ENCODE assay signal across 8 mouse cellular contexts in the genomic region with DNA sequence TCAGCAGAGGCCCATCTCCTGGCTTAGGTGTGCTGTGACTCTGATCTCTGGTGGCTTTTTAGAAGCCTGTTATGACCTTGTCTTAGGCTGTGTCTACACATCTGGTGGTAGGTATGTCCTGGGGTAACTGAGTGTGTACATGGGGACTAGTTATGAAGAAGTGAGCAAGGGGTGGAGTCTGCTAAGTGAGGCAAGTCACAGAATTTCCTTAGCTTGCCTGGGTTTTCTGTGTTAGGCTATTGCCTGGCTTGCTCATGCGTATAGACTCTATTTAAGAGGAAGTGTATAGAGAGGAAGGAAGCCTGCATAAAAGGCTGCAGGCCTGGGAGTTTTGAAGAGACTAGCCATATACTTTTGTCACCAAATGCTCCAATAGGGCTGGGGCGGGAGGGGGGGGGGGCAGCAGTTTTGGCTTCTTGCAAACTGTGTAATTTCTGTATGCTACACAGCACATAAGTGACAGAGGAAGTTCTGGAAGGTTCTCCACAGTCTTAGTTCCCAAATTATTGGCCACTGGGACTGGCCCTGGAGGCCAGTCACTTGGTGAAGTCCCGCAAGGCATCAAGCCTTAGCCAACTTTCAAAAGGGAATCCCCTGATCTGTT. TPM values are rescaled to one million over a fixed set of nuclear protein-coding genes. Genes with fewer than 3 reads are reported as not detected.
DNase-seq lines count a peak whose midpoint lies in the region; ATAC-seq and TF ChIP-seq lines count a peak whose summit lies in the region.

No protein-coding gene starts in this region.

- peak overlapping the region; percentile 81 for H3K4me2 ChIP-seq in heart, postnatal 0 days (ENCODE audit: low read depth, low read length)
- peak overlapping the region; percentile 75 for H3K4me2 ChIP-seq in liver, embryonic 16.5 days (ENCODE audit: low read depth, low read length)
- peak overlapping the region; percentile 93 for H3K4me2 ChIP-seq in neural tube, embryonic 15.5 days

- WGBS in heart, postnatal 0 days = 70% methylated on average over 3 of the region's 3 CpGs
- WGBS in liver, embryonic 16.5 days (ENCODE audit: insufficient replicate concordance) = 18% methylated on average over 3 of the region's 3 CpGs
- WGBS in neural tube, embryonic 15.5 days = 58% methylated on average over 3 of the region's 3 CpGs

- H3K9ac ChIP-seq in heart, postnatal 0 days (replicated peaks; ENCODE audit: low read depth, low read length) = no peak overlapping the region
- H3K9ac ChIP-seq in liver, embryonic 16.5 days (ENCODE audit: low read depth, low read length) = peak overlapping the region; percentile 97
- H3K9ac ChIP-seq in neural tube, embryonic 15.5 days (replicated peaks) = no peak overlapping the region

- peaks cover 9% of the 10 kb centered on the region; the same call in 1 of the 2 replicates for H3K4me1 ChIP-seq in brown adipose tissue, adult 24 weeks (ENCODE audit: control insufficient read depth, insufficient read depth, insufficient read length, low read length)
- H3K4me1 ChIP-seq in heart, postnatal 0 days (ENCODE audit: control insufficient read depth, insufficient read depth) = peaks cover 4% of the 10 kb centered on the region; the same call in 1 of the 2 replicates
- H3K4me1 ChIP-seq in liver, embryonic 16.5 days (ENCODE audit: control insufficient read depth, low read depth, low read length) = peaks cover 37% of the 10 kb centered on the region
- peaks cover 12% of the 10 kb centered on the region for H3K4me1 ChIP-seq in neural tube, embryonic 15.5 days

- no peak for DNase-seq in heart, postnatal 0 days (ENCODE audit: low spot score)
- no peak for DNase-seq in right cerebral cortex, postnatal 36 days (ENCODE audit: low spot score in 2 of 2)
- no peak for DNase-seq in left cerebral cortex, postnatal 14 days (ENCODE audit: low spot score in 2 of 2)
- DNase-seq in layer of hippocampus, adult 9-10 months (ENCODE audit: low spot score) = no peak

- TF ChIP-seq EP300 in heart, postnatal 0 days (IDR thresholded peaks at IDR 0.05; ENCODE audit: low read depth) = no peak

- peak; percentile 51 for ATAC-seq in CD4-positive, CD25-positive, alpha-beta regulatory T cell, adult 4 months
- ATAC-seq in heart, postnatal 0 days (ENCODE audit: insufficient read depth, low read depth) = peak; percentile 32
- ATAC-seq in liver, embryonic 16.5 days (ENCODE audit: low read depth) = peak; percentile 3
- no peak for ATAC-seq in neural tube, embryonic 15.5 days (ENCODE audit: low FRiP score)

- no peaks in the 10 kb centered on the region for H3K9me3 ChIP-seq in heart, postnatal 0 days (replicated peaks; ENCODE audit: control insufficient read depth, low read length)
- no peaks in the 10 kb centered on the region for H3K9me3 ChIP-seq in liver, embryonic 16.5 days (replicated peaks; ENCODE audit: control insufficient read depth, low read length)
- no peaks in the 10 kb centered on the region for H3K9me3 ChIP-seq in neural tube, embryonic 15.5 days (replicated peaks)

- TF ChIP-seq CTCF in heart, postnatal 0 days (IDR thresholded peaks at IDR 0.05; ENCODE audit: low read depth) = no peak

- no peaks in the 10 kb centered on the region for H3K36me3 ChIP-seq in heart, postnatal 0 days (replicated peaks; ENCODE audit: control insufficient read depth, insufficient read depth, low read length)
- H3K36me3 ChIP-seq in liver, embryonic 16.5 days (ENCODE audit: control insufficient read depth, insufficient read depth) = no peaks in the 10 kb centered on the region
- no peaks in the 10 kb centered on the region for H3K36me3 ChIP-seq in neural tube, embryonic 15.5 days

- H3K27ac ChIP-seq in brown adipose tissue, adult 24 weeks (replicated peaks; ENCODE audit: low read depth, low read length) = 0 out of 2 replicates have a peak overlapping the region, but pooled peaks have one; percentile 0
- H3K27ac ChIP-seq in heart, postnatal 0 days (ENCODE audit: low read depth) = 0 out of 2 replicates have a peak overlapping the region, but pooled peaks have one; percentile 14
- H3K27ac ChIP-seq in liver, embryonic 16.5 days (ENCODE audit: low read length) = peak overlapping the region; percentile 96
- no peak overlapping the region for H3K27ac ChIP-seq in neural tube, embryonic 15.5 days (replicated peaks)

- no peak overlapping the region for H3K4me3 ChIP-seq in brown adipose tissue, adult 24 weeks (ENCODE audit: insufficient read depth, low read depth, low read length)
- peak overlapping the region; percentile 52 for H3K4me3 ChIP-seq in heart, postnatal 0 days (ENCODE audit: low read depth, low read length)
- peak overlapping the region; percentile 90 for H3K4me3 ChIP-seq in liver, embryonic 16.5 days (ENCODE audit: low read depth, low read length)
- peak overlapping the region; percentile 52; the same call in 1 of the 2 replicates for H3K4me3 ChIP-seq in neural tube, embryonic 15.5 days (replicated peaks)

- peaks cover 7% of the 10 kb centered on the region; the same call in 1 of the 2 replicates for H3K27me3 ChIP-seq in heart, postnatal 0 days (ENCODE audit: control insufficient read depth, insufficient read depth, low read length)
- H3K27me3 ChIP-seq in liver, embryonic 16.5 days (ENCODE audit: control insufficient read depth, insufficient read depth, low read depth, low read length) = no peaks in the 10 kb centered on the region
- peaks cover 8% of the 10 kb centered on the region; the same call in 1 of the 2 replicates for H3K27me3 ChIP-seq in neural tube, embryonic 15.5 days (replicated peaks)

- intact Hi-C loops in left cerebral cortex, postnatal 14 days (cut with DNase I) = loop anchor here (5.0 to 10.0 kb wide), 2 partner anchors 297 to 1210 kb away; no protein-coding TSS in a partner anchor

RNA-seq across cellular contexts. Expression of a gene that starts 0.5 kb away (rescaled TPM):
- 100 to 1,000 TPM; 162 to 224 TPM for polyA plus RNA-seq in CD4-positive, CD25-positive, alpha-beta regulatory T cell, adult 4 months (2017; shearing (Covaris generic))
- polyA plus RNA-seq in brown adipose tissue, adult 24 weeks (2012; ENCODE audit: insufficient read depth, insufficient read length, missing spikeins) = 0.83 and 1.1 TPM in 2 replicates
- 1.1 and 2.1 TPM in 2 replicates for total RNA-seq in heart, postnatal 0 days (2014; rRNA removed; ENCODE audit: low replicate concordance)
- 0.70 and 0.71 TPM in 2 replicates for polyA plus RNA-seq in heart, postnatal 0 days (2015; fragmentation: Nextera tagmentation; extraction: Ambion mirVana)
- polyA plus RNA-seq in liver, embryonic 16.5 days (2015; fragmentation: Nextera tagmentation; extraction: Ambion mirVana) = 29.3 and 30.7 TPM in 2 replicates
- polyA plus RNA-seq in neural tube, embryonic 15.5 days (2015; fragmentation: Nextera tagmentation; extraction: Ambion mirVana) = 2.8 and 10.3 TPM in 2 replicates
- 10 to 100 TPM; 13.1 to 13.5 TPM for total RNA-seq in left cerebral cortex, postnatal 14 days (2021)
